Comparison of ENCODE assay signal across 9 mouse cellular contexts in genomic region chr14:73374315-73374890, GRCm38 (mm10). TPM values are rescaled to one million over a fixed set of nuclear protein-coding genes. Genes with fewer than 3 reads are reported as not detected.
DNase-seq lines count a peak whose midpoint lies in the region; ATAC-seq lines count a peak whose summit lies in the region.
"Had no signal": no experiment of that assay in that cellular context is flagged by ENCODE, and none has a peak within 500 bp of the region (broad histone marks: within the 10 kb centered on the region; RNA-seq: fewer than 3 reads in every experiment).

No protein-coding gene starts in this region.

- H3K4me1 ChIP-seq in lung, embryonic 15.5 days = peaks cover 58% of the 10 kb centered on the region
- H3K4me1 ChIP-seq in stomach, embryonic 15.5 days = peaks cover 33% of the 10 kb centered on the region

- no peak overlapping the region for H3K4me3 ChIP-seq in lung, embryonic 15.5 days
- H3K4me3 ChIP-seq in stomach, embryonic 15.5 days (replicated peaks) = no peak overlapping the region
- H3K4me3 ChIP-seq: hindbrain, embryonic 15.5 days had no signal

- no peak for DNase-seq in cerebellum, postnatal 4 days (ENCODE audit: low spot score in 2 of 2)
- no peak for DNase-seq in lung, postnatal 14 days
- peak; percentile 87 for DNase-seq in kidney, postnatal 14 days
- DNase-seq in left cerebral cortex, adult 8-10 months (ENCODE audit: low spot score in 2 of 2) = no peak
- no peak for DNase-seq in c-Kit-positive CD71-positive TER-119-positive erythroid progenitor cells, embryonic 14.5 days (ENCODE audit: low spot score)

- no peaks in the 10 kb centered on the region for H3K9me3 ChIP-seq in lung, embryonic 15.5 days
- H3K9me3 ChIP-seq in stomach, embryonic 15.5 days = no peaks in the 10 kb centered on the region
- H3K9me3 ChIP-seq: hindbrain, embryonic 15.5 days had no signal

- WGBS in lung, embryonic 15.5 days = 57% methylated on average over 11 of the region's 11 CpGs
- 46% methylated on average over 11 of the region's 11 CpGs for WGBS in stomach, embryonic 15.5 days

- 0 out of 2 replicates have a peak, but pooled peaks have one; percentile 27 for ATAC-seq in cerebellum, adult (ENCODE audit: insufficient number of reproducible peaks, low FRiP score, low TSS enrichment)
- ATAC-seq in lung, embryonic 15.5 days (ENCODE audit: borderline replicate concordance, extremely low read depth, low FRiP score, low TSS enrichment) = no peak
- no peak for ATAC-seq in stomach, embryonic 15.5 days (ENCODE audit: insufficient read depth, low FRiP score, low read depth)

- H3K4me2 ChIP-seq in lung, embryonic 15.5 days = no peak overlapping the region
- H3K4me2 ChIP-seq in stomach, embryonic 15.5 days = no peak overlapping the region
- H3K4me2 ChIP-seq: hindbrain, embryonic 15.5 days had no signal

- peak overlapping the region; percentile 2; the same call in 1 of the 2 replicates for H3K27ac ChIP-seq in lung, embryonic 15.5 days
- H3K27ac ChIP-seq in stomach, embryonic 15.5 days = peak overlapping the region; percentile 36; the same call in 1 of the 2 replicates
- H3K27ac ChIP-seq: hindbrain, embryonic 15.5 days had no signal

- H3K9ac ChIP-seq in lung, embryonic 15.5 days = no peak overlapping the region
- no peak overlapping the region for H3K9ac ChIP-seq in stomach, embryonic 15.5 days
- H3K9ac ChIP-seq: hindbrain, embryonic 15.5 days had no signal

- H3K36me3 ChIP-seq in lung, embryonic 15.5 days = peaks cover 31% of the 10 kb centered on the region
- peaks cover 12% of the 10 kb centered on the region; the same call in 1 of the 2 replicates for H3K36me3 ChIP-seq in stomach, embryonic 15.5 days

- H3K27me3 ChIP-seq in lung, embryonic 15.5 days = no peaks in the 10 kb centered on the region
- H3K27me3 ChIP-seq in stomach, embryonic 15.5 days (replicated peaks) = no peaks in the 10 kb centered on the region
- H3K27me3 ChIP-seq: hindbrain, embryonic 15.5 days had no signal

RNA-seq across cellular contexts. Expression of gene Itm2b, which starts 10.7 kb away (rescaled TPM):
- 797 and 873 TPM in 2 replicates for polyA plus RNA-seq in lung, embryonic 15.5 days (2015; fragmentation: Nextera tagmentation; extraction: Ambion mirVana)
- 866 and 945 TPM in 2 replicates for polyA plus RNA-seq in stomach, embryonic 15.5 days (2015; fragmentation: Nextera tagmentation; extraction: Ambion mirVana)
- 100 to 1,000 TPM; 726 to 856 (median 801) TPM for total RNA-seq in left cerebral cortex, adult 8-10 months (2022)

RNA-seq across cellular contexts. Expression of gene Rb1, which starts 48.8 kb away (rescaled TPM):
- polyA plus RNA-seq in lung, embryonic 15.5 days (2015; fragmentation: Nextera tagmentation; extraction: Ambion mirVana) = 14.5 and 18.4 TPM in 2 replicates
- 22.9 and 26.0 TPM in 2 replicates for polyA plus RNA-seq in stomach, embryonic 15.5 days (2015; fragmentation: Nextera tagmentation; extraction: Ambion mirVana)
- 10 to 100 TPM; 24.2 to 33.1 (median 29.2) TPM for total RNA-seq in left cerebral cortex, adult 8-10 months (2022)
